Mouse (Mus musculus) naive thymus-derived CD4-positive, alpha-beta T cell, adult 2 months (primary cell): ENCODE data around the gene Xpo4.

Experiments
- DNase-seq: peaks from one replicate; pipeline ENCODE4 v3.0.0-alpha.2; 2011; ENCODE audit warnings: low read depth

The Xpo4 gene

GRCm38 (mm10) chr14:57606663-57607365, 58.4 kb downstream of the Xpo4 start:
- no peak for DNase-seq

DNA sequence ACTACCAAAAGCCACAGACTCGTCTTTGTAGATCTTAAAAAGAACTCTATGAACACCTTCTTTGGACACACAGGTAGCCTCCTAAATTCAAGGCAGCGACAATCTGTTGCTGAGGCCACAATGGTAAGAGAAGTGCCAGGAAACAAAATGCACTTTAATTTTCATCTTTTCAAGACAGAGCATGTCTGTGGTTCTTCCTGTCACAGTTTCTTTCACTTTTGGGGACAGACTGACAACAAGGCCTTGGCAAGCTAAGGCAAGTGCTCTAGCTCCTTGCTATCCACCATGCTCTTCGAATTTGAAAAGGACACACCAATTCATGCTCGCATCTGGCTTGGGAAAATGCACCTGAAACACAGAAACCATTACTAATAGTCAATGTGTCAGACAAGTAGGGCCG, 72.0 kb downstream of the Xpo4 start:
- peak; percentile 45 for DNase-seq

- DNase-seq: no peak
These were observed 73.4 kb downstream of the Xpo4 start for GRCm38 (mm10) chr14:57591830-57592229.

DNA sequence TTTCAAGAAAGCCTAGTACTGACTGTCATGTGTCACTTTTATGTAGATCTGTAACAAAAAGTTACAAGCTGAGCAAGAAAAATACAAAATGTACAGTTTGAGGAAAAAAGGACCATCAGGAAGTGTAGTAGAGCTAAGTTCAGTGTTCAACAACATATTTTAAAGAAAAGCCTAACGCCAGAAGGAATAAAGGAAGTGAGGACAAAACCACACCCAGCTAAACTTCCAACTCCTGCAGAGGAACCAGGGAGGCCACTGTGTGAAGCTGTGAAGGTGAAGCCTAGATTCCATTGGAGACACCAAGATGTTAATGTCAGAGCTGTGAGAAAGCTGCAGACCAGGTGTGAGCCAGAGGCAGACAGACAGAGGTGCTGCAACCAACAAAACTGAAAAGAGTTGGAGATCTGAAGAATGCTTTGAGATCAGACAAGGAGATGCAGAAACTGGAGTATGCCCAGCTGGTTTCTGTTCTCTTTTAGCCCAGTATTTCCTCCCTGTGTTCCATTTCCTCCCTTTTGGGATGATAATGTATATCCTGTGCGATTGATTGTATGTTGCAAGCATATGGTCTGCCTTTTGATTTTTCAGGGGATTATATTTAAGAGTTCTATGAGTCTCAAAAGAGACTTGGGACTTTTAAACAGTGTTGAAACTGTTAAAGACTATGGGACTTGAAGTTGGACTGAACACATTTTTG, 88.7 kb downstream of the Xpo4 start:
- DNase-seq: no peak

GRCm38 (mm10) chr14:57574792-57575587, 90.2 kb downstream of the Xpo4 start:
- DNase-seq: no peak

DNA sequence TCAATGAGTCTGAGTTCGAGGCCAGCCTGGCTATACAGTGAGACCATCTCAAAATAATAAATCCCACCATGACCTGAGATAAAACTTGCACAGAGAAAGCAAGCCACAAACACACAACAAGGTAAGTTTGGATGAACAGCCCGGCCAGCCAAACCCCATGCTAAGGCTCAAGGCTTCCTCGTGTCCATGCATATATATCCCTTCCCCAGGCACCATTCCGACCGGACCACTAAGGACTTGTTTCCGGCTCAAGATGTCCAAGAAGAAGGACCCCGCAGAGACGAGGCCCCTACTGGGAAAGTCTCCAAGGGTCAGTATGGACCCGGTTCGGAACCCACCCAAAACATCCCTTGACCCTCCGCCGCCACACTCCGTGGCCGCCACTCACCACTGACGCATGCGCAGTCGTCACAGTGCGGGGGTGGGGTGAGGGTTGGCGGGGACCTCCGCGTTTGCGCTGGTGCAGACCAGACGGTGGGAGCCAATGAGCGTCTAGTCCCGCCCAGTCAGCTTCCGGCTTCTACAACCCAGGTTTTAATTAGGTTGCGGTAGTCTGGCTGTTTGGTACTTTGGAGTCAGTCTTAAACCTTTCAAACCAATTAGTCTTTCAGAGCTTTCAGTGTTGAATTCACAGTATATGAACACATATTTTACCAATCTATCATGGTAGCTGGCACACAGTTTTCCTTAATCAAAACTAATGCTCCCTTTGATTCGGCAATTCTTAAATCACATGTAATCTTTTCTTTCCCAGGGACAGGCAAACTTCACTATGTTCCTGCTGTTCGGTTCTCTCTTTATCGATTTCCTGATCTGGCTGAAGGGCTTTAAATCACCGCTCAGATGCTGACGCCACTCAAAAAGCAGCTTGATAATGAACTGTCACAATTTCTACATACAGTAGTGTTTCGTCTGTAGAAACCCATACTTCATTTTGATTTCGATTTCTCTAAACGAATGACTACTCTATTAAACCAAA, 93.8 kb downstream of the Xpo4 start, which contains the start of gene Eef1akmt1:
Gene Eef1akmt1 (minus strand): TSS at position 458 of the 979 bp plus-strand sequence.
- DNase-seq: peak; percentile 93

DNA sequence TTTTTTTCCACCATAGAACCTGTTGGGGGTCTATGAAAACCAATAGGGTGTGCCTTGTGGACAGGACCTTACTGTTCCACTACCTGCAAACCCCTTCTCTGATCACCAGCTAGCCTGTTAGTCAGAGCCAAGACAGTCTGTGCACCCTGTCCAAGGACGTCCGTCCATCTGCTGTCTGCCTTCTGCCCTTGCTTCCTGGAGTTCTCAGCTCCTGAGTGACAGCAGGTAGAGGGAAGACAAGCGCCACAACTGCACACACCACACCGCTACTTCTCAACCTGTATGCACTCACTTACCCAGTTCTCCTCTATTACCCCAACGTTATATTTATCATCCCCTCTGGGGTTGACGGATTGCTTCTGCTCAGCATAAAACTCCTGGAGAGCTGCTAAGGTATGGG, 99.6 kb downstream of the Xpo4 start:
- no peak for DNase-seq

DNA sequence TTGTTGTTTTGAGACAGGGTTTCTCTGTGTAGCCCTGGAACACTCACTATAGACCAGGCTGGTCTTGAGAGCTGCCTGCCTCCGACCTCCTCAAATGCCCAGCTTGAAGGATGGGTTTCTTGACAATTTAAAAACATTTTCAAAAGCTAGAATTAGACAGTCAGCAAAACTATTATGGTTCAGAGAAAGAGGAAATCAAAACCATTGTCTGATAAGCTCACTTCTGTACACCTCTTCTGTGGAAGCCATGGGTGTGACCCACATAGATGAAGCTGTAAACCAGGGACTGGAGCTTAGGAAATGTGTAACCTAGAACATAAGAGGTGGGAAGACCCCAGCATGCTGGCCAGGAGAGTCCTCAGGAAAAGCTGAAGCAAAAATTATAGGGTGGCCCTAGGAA, 108.3 kb downstream of the Xpo4 start:
- no peak for DNase-seq

GRCm38 (mm10) chr14:57555471-57556070, 109.7 kb downstream of the Xpo4 start:
- DNase-seq: no peak

DNA sequence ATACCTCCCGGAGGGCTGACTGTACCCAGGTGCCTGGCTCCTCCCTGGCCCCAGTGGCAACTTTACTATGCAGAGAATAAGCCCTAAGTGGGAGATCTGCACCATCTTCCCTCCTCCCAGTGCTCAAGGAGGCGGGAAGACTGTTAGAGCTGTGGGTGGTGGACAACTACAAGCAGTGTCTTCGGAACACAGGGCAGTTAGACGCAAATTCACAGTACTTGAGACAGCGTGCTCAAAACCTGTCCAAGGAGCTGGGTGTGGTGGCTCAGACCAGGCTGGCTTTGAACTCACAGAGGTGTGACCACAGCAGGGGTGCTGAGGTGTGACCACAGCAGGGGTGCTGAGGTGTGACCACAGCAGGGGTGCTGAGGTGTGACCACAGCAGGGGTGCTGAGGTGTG, 110.8 kb downstream of the Xpo4 start:
- no peak for DNase-seq

GRCm38 (mm10) chr14:57552945-57553344, 112.3 kb downstream of the Xpo4 start:
- no peak for DNase-seq

DNA sequence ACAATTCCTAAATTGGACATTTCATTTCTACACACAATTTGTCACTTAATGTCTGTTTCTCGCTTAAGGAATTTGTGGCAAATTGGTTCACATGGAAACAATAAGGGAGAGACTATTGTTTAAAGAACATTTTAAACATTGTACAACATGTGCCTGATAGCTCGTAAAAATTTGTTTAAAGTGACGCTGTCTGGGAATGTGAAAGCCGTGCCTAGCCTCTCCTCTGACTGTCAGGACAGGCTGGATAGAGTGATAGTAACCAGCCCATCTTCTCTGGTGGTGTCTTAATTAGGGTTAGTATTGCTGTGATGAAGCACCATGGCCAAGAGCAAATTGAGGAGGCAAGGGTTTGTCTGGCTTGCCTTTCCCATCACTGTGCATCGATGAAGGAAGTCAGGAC, 118.2 kb downstream of the Xpo4 start:
- no peak for DNase-seq

DNA sequence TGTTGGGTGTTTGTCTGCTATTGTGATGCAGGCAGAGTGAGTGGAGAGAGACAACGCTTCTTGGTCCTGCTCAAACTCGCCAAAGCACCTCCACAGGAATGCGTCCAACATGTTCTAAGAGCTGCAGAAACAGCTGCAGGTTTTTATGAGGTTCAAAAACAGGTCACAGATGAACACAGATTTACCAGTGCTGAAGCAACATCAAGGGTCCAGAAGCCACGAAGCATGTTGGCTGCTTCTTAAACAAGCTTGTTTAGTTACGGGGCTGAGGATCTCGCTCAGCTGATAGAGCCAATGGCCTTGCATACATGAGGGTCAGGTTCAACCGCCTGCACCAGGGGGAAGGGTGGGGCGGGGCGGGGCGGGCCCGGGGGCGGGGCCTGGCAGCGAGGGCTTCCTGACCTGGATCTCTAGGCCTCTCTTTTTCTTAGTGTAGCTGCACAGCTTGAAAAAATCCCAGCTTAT, 118.6 kb downstream of the Xpo4 start:
- no peak for DNase-seq

DNA sequence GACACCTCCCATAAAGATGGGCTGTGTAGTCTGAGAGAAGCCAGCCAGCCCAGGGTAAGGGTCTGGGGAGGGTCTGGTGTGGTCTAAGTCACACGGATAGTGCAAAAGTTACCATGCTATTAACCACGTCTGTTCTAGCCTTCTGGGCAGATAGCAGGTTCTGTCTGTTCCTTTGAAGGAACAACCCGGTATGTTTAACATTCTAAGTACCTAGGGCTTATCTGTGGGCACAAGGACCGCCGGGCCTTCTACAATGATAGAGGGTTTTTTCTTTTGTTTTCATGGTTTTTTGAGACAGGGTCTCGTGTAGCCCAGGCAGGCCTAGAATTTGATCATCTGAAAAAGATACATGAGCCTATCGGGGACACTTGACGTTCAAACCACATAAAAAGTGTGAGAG, 119.1 kb downstream of the Xpo4 start:
- no peak for DNase-seq

DNA sequence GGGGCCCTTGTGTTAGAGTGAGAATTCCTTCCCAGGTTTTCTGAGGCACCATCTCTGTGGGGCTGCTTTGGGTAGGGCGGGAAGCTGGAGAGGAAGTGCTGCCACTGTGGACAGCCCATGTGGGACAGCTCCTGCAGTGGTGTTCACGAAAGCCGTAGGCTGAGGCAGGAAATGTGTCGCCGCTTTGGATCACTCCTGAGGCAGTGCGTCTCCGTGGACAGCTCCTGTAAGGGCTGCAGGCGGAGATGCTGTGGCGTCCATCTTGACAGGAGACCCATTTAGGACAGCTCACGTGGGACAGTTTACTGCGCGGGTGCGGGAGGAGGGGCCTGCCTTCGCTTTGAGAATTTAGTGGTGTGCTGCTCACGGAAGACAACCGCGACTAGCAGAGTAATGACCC, 119.7 kb downstream of the Xpo4 start:
- DNase-seq: no peak

- DNase-seq: no peak
These were observed 121.7 kb downstream of the Xpo4 start for GRCm38 (mm10) chr14:57543420-57544039.

DNA sequence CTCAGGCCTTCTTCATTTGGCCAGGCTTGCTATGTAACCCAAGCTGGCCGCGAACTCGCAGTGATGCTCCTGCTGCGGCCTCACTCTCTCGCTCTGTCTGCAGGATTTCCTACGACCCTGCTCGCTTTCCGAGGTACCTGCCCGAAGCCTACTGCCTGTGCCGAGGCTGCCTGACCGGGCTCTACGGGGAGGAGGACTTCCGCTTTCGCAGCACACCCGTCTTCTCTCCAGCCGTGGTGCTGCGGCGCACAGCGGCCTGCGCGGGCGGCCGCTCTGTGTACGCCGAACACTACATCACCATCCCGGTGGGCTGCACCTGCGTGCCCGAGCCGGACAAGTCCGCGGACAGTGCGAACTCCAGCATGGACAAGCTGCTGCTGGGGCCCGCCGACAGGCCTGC, 123.0 kb downstream of the Xpo4 start:
- no peak for DNase-seq

- DNase-seq: no peak
These were observed 124.5 kb downstream of the Xpo4 start for GRCm38 (mm10) chr14:57540683-57541082.

DNA sequence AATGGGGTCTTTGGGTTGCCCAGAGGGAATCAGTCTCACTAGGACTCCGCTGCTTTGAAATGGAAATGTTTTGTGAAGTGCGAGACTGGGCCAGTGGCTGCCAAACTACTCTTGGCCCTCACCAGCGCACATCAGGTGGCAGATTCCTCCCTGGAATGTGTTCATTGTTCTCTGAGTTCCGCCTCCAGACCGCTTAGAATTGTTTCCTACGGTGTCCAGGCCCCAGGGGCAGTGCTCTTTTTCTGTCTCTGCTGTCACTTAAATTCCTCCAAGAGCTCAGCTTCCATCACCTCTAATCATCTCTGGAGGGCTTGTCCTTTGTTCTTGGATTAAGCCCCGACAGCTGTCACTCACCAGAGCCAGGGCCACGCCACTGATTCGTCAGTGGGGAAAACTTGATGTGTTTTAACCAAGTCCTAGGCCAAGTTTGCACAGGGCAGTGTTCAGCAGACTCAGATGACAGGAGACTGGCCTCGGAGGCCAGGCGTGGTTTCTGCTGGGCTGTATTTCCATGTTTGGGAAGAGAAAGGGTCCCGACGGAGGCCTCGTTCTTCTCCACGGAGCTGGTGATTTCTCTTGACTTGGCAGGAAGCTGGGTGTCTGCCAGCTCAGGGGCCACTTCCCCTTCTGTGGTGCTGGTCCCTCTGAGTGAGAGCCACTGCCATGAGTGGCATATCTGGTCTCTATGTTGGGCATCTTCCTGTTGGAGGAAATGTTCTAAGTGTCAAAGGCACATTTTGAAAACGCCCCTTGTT, 127.8 kb downstream of the Xpo4 start:
- DNase-seq: no peak

GRCm38 (mm10) chr14:57536820-57537219, 128.4 kb downstream of the Xpo4 start:
- DNase-seq: no peak
